In the genomic region with DNA sequence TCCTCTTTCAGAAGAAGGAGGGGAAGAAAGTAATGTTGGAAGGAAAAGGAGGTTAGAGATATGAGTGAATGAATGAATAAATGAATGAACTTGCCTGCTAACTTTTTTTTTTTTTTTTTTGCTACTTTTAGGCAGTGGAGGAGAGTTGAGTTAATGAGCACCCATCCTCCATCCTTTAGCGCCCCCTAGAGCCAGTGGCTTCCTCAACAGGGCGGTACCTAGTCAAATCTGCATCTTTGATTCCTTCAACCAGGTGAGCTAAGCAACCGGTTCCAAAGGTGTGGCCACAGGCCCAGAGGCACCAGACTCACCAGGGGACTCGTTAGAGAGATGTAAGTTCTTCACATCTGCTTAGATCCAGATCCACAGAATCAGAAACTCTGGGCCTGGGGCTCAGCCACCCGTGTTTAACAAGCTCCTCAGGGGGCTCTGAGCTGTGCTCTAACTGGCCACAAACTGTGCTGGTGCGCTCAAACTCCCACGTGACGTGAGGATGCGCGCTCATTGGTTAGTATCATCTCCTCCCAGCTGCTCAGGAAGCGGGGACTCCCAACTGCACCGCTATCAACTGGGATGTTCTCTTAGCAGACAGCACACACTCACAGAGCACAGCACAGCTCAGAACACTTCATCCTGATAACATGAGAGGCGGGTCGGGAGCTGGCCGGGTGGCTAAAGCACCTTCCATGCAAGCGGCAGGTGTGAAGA, we compare ENCODE assay signal across 10 mouse cellular contexts.
DNase-seq lines count a peak whose midpoint lies in the region; ATAC-seq lines count a peak whose summit lies in the region.
"Had no signal": no experiment of that assay in that cellular context is flagged by ENCODE, and none has a peak within 500 bp of the region (broad histone marks: within the 10 kb centered on the region; RNA-seq: fewer than 3 reads in every experiment).

No protein-coding gene starts in this region.

- no peak overlapping the region for H3K4me3 ChIP-seq in heart, embryonic 15.5 days
- H3K4me3 ChIP-seq in forebrain, embryonic 11.5 days (ENCODE audit: low read depth, low read length): no peak overlapping the region
- H3K4me3 ChIP-seq: embryonic facial prominence, embryonic 13.5 days; stomach, embryonic 15.5 days had no signal

- no peaks in the 10 kb centered on the region for H3K36me3 ChIP-seq in heart, embryonic 15.5 days
- H3K36me3 ChIP-seq in forebrain, embryonic 11.5 days (ENCODE audit: control insufficient read depth, insufficient read depth, low read length): no peaks in the 10 kb centered on the region
- H3K36me3 ChIP-seq: embryonic facial prominence, embryonic 13.5 days; stomach, embryonic 15.5 days had no signal

- no peak; the same call in 1 of the 2 replicates for ATAC-seq in heart, embryonic 15.5 days (replicated peaks; ENCODE audit: insufficient number of reproducible peaks, insufficient read depth, low FRiP score, low read depth)
- no peak for ATAC-seq in forebrain, embryonic 11.5 days (replicated peaks; ENCODE audit: low FRiP score)

- intact Hi-C loops in heart, postnatal 36 days (cut with DNase I): no loop called here

- no peaks in the 10 kb centered on the region for H3K9me3 ChIP-seq in heart, embryonic 15.5 days (replicated peaks)
- no peaks in the 10 kb centered on the region for H3K9me3 ChIP-seq in forebrain, embryonic 11.5 days (ENCODE audit: control insufficient read depth, low read length)
- H3K9me3 ChIP-seq: embryonic facial prominence, embryonic 13.5 days; stomach, embryonic 15.5 days had no signal

- no peaks in the 10 kb centered on the region; the same call in 1 of the 2 replicates for H3K4me1 ChIP-seq in heart, embryonic 15.5 days (replicated peaks)
- no peaks in the 10 kb centered on the region for H3K4me1 ChIP-seq in forebrain, embryonic 11.5 days (replicated peaks; ENCODE audit: control insufficient read depth, insufficient read depth, low read length)
- H3K4me1 ChIP-seq: stomach, embryonic 15.5 days had no signal

- H3K27ac ChIP-seq in heart, embryonic 15.5 days: no peak overlapping the region
- no peak overlapping the region for H3K27ac ChIP-seq in forebrain, embryonic 11.5 days (ENCODE audit: low read depth, low read length)
- H3K27ac ChIP-seq: embryonic facial prominence, embryonic 13.5 days; stomach, embryonic 15.5 days had no signal

- H3K4me2 ChIP-seq in heart, embryonic 15.5 days: 0 out of 2 replicates have a peak overlapping the region, but pooled peaks have one; percentile 17
- no peak overlapping the region for H3K4me2 ChIP-seq in forebrain, embryonic 11.5 days (ENCODE audit: low read depth, low read length, severe bottlenecking)
- H3K4me2 ChIP-seq: embryonic facial prominence, embryonic 13.5 days; stomach, embryonic 15.5 days had no signal

- DNase-seq in heart, adult 9 months (ENCODE audit: low spot score in 2 of 2): no peak
- DNase-seq in urinary bladder, postnatal 14 days (ENCODE audit: low spot score): peak; percentile 32
- no peak for DNase-seq in urinary bladder, postnatal 25 days (ENCODE audit: low spot score)
- DNase-seq in lung, postnatal 25 days (ENCODE audit: low spot score): peak; percentile 28
- DNase-seq in forebrain, embryonic 11.5 days (ENCODE audit: low spot score): no peak
- no peak for DNase-seq in ovary, postnatal 36 days (ENCODE audit: low spot score)
- DNase-seq in heart, postnatal 36 days: no peak

- no peaks in the 10 kb centered on the region for H3K27me3 ChIP-seq in heart, embryonic 15.5 days
- no peaks in the 10 kb centered on the region for H3K27me3 ChIP-seq in forebrain, embryonic 11.5 days (ENCODE audit: control insufficient read depth, insufficient read depth, low read length)
- H3K27me3 ChIP-seq: embryonic facial prominence, embryonic 13.5 days; stomach, embryonic 15.5 days had no signal

- 46% methylated on average over 16 of the region's 16 CpGs for WGBS in heart, embryonic 15.5 days
- WGBS in forebrain, embryonic 11.5 days: 60% methylated on average over 16 of the region's 16 CpGs

- H3K9ac ChIP-seq in heart, embryonic 15.5 days: no peak overlapping the region
- no peak overlapping the region for H3K9ac ChIP-seq in forebrain, embryonic 11.5 days (ENCODE audit: low read length)
- H3K9ac ChIP-seq: embryonic facial prominence, embryonic 13.5 days; stomach, embryonic 15.5 days had no signal

Comparison
In these comparisons a context has a peak if more than half of its experiments do, and no peak if none do; other contexts are left out.
1. DNase-seq: peak in urinary bladder, postnatal 14 days (single experiment) and lung, postnatal 25 days (single experiment); none in heart, adult 9 months (0 of 2), urinary bladder, postnatal 25 days (single experiment), forebrain, embryonic 11.5 days (single experiment), ovary, postnatal 36 days (single experiment) and heart, postnatal 36 days (0 of 2).